Mouse (Mus musculus) stomach, postnatal 0 days (tissue): ENCODE results near the gene Fbxl13.

Experiments used
- CTCF ChIP-seq: IDR thresholded peaks from 2 replicates; pipeline ENCODE4 v1.5.1; 2016; ENCODE audit warnings: antibody characterized with exemption, low read depth, mild to moderate bottlenecking, moderate library complexity
- EP300 ChIP-seq: optimal IDR thresholded peaks from 2 replicates; pipeline ENCODE3; 2016; ENCODE audit warnings: antibody characterized with exemption

- TF ChIP-seq CTCF (no peak), EP300 (no peak)
Observed at GRCm38 (mm10) chr5:21493294-21493999, 152.0 kb downstream of the Fbxl13 start.
